Mouse (Mus musculus) gastrocnemius, adult 18-20 months (tissue): ENCODE measurements around the gene Khsrp. TPM values are rescaled to one million over a fixed set of nuclear protein-coding genes. Genes with fewer than 3 reads are reported as not detected.
"Not testable (repeated sequence)": the region's sequence is repeated elsewhere in the genome, so short reads cannot be mapped to it uniquely, and the experiment has no call there.

ENCODE experiments used
- DNase-seq: peaks from one replicate; pipeline ENCODE4 v3.0.0; 2021; ENCODE audit warnings: low spot score
- long read RNA-seq, 2 experiments: library from polyadenylated mRNA; stranded (forward); transcript quantifications; one replicate each; pipeline ENCODE4 v2.0.0; 2021
- total RNA-seq, 2 experiments: library from RNA; stranded (reverse); gene quantifications; 2 replicates each; pipeline ENCODE4 v1.2.3; 2021

Khsrp gene
- total RNA-seq, result 10 to 100 TPM; 25.9 to 27.4 TPM
- long read RNA-seq, experiment 1, partial matches to known transcripts, result 2 of 9 reads
- long read RNA-seq, experiment 1, other reads (novel, unspliced or antisense), result 1 of 9 reads
- long read RNA-seq, experiment 2, transcript Khsrp-201 (18 exons, 3,978 nt), result major isoform, 7 of 17 reads
- long read RNA-seq, experiment 2, partial matches to known transcripts, result 3 of 17 reads
- long read RNA-seq, experiment 2, other reads (novel, unspliced or antisense), result 5 of 17 reads

DNA sequence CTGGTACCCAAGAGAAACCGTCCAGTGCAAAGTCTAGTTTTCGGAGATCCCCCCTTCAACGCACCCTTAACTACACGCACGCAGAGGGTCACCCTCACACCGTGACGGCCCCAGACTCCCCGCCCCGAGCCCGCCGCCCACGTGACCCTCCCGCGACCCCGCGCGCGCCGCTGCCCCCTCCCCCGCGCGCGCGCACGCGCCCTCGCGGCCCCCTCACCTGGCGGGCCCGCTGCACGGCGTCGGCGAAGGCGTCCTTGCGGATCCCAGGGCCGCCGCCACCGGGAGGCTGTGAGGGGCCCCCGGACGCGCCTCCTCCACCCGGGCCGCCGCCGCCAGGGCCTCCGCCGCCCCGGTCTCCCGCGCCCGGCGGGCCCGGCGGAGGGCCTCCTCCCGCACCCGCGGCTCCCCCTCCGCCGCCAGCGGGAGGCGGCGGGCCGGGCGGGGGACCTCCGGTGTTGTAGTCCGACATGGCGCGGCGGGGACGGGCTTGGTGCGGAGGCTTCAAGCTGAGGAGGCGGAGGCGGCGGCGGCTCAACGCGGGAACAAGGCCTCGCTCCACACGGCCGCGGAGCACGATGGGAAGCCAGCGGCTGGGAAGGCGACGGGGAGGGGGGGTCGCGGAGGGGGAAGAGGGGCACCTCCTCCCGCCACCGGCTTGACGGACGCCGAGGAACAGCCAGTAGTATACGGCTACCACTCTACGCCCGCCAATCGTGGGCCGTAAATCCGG, at the start of gene Khsrp:
Gene Khsrp, minus strand, starts transcription at position 592 of the 730 bp plus-strand sequence.
- no peak for DNase-seq

- no peak for DNase-seq
Observed at GRCm38 (mm10) chr17:57079919-57080318, 48.6 kb upstream of the Khsrp start.

DNA sequence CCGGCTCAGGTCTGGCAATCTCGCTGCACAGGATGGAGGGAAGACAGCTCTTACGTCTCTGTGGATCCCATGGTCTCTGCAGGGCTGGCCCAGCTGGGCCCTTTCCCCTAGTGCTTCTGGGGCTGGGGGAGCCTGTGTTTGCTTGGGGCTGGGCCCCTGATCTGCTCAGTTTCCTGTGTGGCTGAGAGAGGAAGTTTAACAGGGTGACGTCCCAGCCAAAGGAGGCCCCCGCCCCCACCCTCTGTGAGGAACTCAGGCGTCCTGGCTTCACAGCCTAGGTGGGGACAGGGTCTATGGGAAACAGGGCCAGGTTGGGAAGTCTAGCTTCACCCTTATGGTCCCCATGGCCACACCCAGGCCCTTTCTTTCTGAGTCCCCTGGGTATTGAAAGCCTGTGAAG, 47.0 kb upstream of the Khsrp start, which contains the start of gene Dennd1c:
Gene Dennd1c, minus strand, starts transcription at position 179 of the 400 bp plus-strand sequence.
- DNase-seq, result no peak

- no peak for DNase-seq
Observed at GRCm38 (mm10) chr17:57076916-57077315, 45.6 kb upstream of the Khsrp start.

DNA sequence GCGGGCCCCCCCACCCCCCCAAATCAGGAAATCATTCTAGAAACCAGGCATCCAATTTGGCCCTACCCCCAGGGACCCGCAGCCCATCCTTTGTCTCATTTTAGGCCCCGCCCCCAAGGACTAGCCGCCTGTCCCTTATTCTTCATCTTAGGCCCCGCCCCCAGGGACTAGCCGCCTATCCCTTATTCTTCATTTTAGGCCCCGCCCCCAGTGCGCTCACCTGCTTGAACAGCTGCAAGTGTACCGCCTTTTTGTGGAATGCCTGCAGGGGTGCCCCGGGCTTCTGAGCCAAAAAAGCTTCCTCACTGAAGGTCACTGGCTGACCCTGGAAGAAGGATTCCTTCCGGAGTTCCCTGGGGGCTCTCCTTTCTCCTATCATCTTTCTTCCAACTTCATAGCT, 39.4 kb upstream of the Khsrp start:
- no peak for DNase-seq

- no peak for DNase-seq
Observed at GRCm38 (mm10) chr17:57070272-57070671, 39.0 kb upstream of the Khsrp start.

DNA sequence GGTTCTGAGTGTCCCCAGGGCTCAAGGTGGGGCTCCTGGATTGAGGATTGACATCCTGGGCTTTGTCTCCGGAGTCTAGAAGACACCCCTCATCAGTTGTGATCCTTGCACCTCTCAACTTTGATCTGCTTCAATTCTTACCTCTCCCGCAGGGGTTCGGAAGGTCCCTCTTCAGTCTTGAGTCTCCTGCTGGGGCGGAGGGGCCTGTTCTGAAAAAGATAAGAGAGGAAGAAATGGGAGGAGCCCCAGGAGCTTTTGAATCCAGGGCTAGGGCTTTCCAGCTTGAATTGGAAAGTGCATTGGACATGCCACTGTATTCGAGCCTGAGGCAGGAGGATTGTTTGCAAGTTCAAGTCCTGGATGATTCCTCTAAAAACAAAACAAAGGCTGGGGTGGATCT, 35.6 kb upstream of the Khsrp start:
- no peak for DNase-seq

DNA sequence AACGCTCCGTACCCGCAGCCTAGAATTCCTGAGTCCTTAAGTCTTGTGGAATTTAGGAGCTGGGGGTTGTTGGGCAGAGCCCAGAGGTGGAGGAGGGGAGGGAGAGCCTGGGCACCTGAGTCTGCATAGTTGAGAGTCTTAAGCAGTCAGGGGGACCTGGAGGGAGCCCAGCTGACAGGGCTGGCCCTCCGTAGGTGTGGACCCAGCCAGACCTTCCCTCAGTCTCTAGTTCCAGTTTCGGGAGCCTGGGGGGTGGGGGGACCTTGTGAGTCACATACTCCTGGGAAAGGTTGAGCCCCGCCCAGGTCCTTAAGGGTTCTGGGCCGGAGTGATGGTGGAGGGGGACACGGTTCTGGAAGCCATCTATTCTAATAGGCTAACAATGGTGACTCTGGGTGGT, 31.7 kb upstream of the Khsrp start:
- DNase-seq, result no peak

DNA sequence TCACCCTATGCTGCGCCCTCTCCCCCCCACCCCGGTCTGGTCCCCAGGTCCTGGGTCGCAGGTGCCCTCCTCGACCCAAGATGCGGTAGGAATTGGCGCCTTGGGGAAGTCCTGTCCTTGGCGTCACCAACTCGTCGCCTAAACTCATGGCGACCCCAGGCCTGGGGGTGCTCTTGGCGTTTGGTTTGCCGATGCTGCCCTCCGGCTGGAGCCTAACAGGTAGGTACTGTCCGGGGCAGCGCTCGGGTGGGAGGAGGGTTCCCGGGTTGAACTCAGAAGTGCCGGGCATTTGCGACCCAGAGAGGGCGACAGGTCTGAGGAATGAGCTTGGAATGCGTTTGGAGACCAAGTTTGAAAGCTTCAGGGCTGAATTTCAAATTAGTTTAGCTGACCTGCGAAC, 31.2 kb upstream of the Khsrp start:
- no peak for DNase-seq

- DNase-seq, result no peak
Observed at GRCm38 (mm10) chr17:57062011-57062521, 30.7 kb upstream of the Khsrp start.

GRCm38 (mm10) chr17:57061069-57061468, 29.7 kb upstream of the Khsrp start:
- no peak for DNase-seq

DNA sequence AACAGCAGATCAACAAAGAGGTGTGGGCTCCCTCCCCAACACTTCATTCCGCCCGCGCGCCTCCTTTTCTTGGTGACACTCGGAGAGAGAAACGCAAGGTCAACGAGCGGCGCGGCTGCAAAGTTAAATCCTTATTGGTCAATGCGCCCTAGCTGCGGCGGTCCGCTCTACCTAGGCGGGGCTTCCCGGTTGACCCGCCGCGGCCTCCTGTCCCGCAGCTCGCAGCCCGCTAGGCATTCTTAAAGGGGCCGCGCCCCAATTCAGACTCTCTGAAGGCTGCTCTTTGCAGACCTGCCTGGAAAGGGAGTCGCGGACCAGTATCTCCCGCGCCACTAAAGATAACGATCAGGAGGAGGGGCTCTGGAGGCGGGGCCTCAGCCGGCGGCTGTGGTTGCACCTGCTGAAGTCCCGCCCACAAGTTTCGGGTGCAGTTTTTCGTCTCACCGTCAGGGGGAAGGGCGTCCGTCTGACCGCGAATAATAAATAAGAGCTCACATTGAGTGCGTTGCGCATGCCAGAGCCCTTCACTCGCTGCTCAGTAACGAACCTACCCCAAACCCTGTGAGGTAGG, 29.0 kb upstream of the Khsrp start:
- peak; percentile 97 for DNase-seq

GRCm38 (mm10) chr17:57059486-57059977, 28.2 kb upstream of the Khsrp start, which contains the start of gene Slc25a23:
TSS of gene Slc25a23 (minus strand) at chr17:57059863.
- DNase-seq, result peak; percentile 52

DNA sequence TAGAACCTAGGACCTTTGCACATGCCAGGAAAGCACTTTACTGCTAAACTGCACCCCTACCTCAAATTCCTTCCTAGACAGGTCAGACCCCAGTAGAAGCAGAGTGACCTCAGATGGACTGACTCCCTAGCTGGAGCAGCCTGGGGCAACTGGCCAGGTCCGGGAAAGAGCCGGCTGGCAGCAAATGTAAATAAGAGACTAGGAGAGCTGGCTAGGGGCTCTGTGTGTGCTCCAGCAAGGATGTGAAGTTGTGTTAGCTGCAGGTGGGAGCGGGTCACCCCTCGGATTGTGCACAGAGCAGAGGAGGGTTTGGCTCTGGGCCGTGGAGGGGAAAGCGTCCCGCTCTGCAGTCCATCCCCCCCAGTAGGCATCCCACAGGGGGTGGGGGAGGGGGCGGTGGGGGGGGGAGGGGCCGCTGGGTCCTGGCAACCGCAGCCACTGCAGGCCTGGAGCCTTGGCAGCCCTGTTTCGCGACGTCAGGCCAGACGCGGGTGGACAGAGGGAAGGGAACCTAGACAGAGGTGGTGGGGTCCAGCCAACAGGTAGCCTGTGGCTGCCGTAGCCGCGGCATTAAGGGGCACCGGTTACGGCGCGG, 27.7 kb upstream of the Khsrp start, which contains the start of gene Crb3:
Gene Crb3, plus strand, starts transcription at position 215 of the 595 bp plus-strand sequence.
- peak; percentile 41 for DNase-seq

- no peak for DNase-seq
Observed at GRCm38 (mm10) chr17:57056246-57056645, 24.9 kb upstream of the Khsrp start.

DNA sequence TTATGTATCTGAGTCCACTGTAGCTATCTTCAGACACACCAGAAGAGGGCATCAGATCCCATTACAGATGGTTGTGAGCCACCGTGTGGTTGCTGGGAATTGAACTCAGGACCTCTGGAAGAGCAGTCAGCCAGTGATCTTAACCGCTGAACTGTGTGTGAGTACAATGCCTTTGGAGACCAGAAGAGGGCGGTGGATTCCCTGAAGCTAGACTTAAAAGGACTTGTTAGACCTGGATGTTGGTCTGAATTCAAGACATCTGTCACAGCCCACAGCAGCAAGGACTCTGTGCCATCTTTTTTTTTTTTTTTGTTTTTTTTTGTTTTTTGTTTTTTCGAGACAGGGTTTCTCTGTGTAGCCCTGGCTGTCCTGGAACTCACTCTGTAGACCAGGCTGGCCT, 20.4 kb upstream of the Khsrp start:
- DNase-seq, result not testable (repeated sequence)

DNA sequence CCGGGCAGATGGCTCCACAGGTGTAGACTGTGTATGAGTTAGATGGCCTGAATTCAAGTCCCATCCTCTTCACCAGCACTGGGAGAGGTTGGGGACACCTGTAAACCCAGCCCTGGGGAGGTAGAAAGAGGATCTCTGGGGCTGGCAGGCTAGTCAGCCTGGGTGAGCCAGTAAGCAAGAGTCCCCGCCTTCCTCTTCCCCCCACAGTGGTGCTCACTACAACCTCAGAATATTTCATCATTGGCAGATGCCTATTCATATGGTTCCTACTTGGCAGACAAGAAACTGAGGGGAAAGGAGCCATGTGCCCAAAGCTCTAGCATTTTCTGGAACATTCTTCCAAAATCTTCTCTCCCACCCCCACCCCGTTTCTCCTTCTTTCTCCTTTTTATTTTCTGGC, 17.5 kb upstream of the Khsrp start:
- no peak for DNase-seq

GRCm38 (mm10) chr17:57047406-57047805, 16.1 kb upstream of the Khsrp start:
- no peak for DNase-seq

DNA sequence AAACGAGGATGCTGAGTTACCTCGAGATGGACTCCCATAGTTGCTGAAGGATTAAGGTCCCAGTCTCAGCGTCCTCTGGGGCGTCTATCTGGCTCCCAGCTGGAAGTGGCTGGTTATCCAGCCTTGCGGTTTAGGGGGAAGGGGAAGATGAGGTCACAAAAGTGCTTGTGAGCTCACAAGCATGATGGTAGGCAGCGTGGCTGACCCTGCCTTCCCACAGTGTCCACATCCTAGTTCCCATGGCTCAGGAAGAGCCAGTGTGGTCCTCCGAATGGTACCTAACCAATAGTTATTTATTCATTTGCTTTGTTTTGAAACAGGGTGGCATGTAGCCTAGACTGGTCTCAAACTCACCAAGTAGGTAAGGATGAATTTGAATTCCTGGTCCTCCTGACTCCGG, 10.2 kb upstream of the Khsrp start, which contains the start of gene Slc25a41:
Gene Slc25a41, minus strand, starts transcription at position 101 of the 400 bp plus-strand sequence.
- no peak for DNase-seq

- DNase-seq, result no peak
Observed at GRCm38 (mm10) chr17:57038978-57039377, 7.7 kb upstream of the Khsrp start.

DNA sequence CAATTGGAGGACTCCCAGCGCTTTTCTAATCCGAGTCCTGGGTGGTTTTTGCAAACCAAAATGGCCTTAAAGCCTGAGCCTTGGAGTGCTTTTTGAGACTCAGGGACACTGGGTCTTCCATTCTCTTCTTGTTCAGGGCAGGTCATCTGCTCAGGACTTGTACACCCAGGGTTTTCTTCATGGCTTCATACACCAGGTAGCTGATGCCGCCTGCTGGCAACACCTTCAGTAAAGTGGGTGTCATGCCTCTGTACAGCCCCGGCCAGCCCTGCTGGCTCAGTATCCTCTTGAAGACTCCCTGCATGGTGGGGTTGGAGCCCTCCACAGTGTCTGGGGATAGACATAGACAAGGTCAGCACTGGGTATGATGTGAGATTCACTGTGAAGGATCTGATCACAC, 1.5 kb upstream of the Khsrp start:
- DNase-seq, result no peak
